Mouse (Mus musculus) T-helper 1 cell (primary cell): Measurements from ENCODE around the gene Ugt2b35.
"Not testable (repeated sequence)": the region's sequence is repeated elsewhere in the genome, so short reads cannot be mapped to it uniquely, and the experiment has no call there.

ENCODE experiments used
- in situ Hi-C: fragments of 300-600 bp; cut with MboI, MseI; formaldehyde crosslinking; loops from one replicate; pipeline ENCODE4 v1.15.1; 2025; ENCODE audit warnings: high pct_unique_total_duplicates

The Ugt2b35 gene

GRCm38 (mm10) chr5:87000395-87001073 lies at the start of gene Ugt2b35:
Ugt2b35 (plus strand) TSS chr5:87000860.
- in situ Hi-C loops = no loop called here

GRCm38 (mm10) chr5:86960504-86960903 lies 40.2 kb upstream of the Ugt2b35 start:
- in situ Hi-C loops = no loop called here

- in situ Hi-C loops = no loop called here
Observed at GRCm38 (mm10) chr5:86961587-86962358, 38.9 kb upstream of the Ugt2b35 start.

- in situ Hi-C loops = not testable (repeated sequence)
Observed at GRCm38 (mm10) chr5:86962849-86963248, 37.8 kb upstream of the Ugt2b35 start.

- in situ Hi-C loops = not testable (repeated sequence)
Observed at GRCm38 (mm10) chr5:86967271-86967670, 33.4 kb upstream of the Ugt2b35 start.

- in situ Hi-C loops = no loop called here
Observed at GRCm38 (mm10) chr5:87004735-87005134, 4.1 kb downstream of the Ugt2b35 start.

- in situ Hi-C loops = no loop called here
Observed at GRCm38 (mm10) chr5:87015477-87015876, 14.8 kb downstream of the Ugt2b35 start.

GRCm38 (mm10) chr5:87027359-87027758 lies 26.7 kb downstream of the Ugt2b35 start:
- in situ Hi-C loops = no loop called here

- in situ Hi-C loops = no loop called here
Observed at GRCm38 (mm10) chr5:87030624-87031023, 30.0 kb downstream of the Ugt2b35 start.
